Mouse (Mus musculus): ENCODE data around the gene Me1. TPM values are rescaled to one million over a fixed set of nuclear protein-coding genes. Genes with fewer than 3 reads are reported as not detected.
"Not testable (repeated sequence)": the region's sequence is repeated elsewhere in the genome, so short reads cannot be mapped to it uniquely, and the experiment has no call there.

Gene Me1
- total RNA-seq, 2 experiments from 2014 or later, result 0.30 TPM; not detected in 1

DNA sequence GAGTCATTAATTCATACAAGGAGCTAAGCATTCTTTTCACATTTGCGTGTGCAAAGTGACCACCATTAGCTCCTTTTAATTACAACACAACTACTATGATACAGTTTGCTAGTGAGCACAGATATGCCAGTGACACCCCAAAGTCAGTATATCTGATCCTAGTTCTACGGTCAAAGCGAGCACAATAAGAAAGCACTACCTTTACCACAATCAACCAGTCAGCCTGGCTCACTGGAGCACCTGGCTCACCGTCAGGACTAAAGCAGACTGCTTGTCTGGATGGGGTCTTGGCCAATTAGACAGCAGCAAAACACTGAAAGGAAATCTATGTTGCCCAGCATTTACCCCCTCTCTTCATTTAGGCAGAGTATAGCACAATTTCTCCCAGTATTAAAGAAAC lies 83.7 kb downstream of the Me1 start:
- no peak for ATAC-seq (replicated peaks; ENCODE audit: poor library complexity)

DNA sequence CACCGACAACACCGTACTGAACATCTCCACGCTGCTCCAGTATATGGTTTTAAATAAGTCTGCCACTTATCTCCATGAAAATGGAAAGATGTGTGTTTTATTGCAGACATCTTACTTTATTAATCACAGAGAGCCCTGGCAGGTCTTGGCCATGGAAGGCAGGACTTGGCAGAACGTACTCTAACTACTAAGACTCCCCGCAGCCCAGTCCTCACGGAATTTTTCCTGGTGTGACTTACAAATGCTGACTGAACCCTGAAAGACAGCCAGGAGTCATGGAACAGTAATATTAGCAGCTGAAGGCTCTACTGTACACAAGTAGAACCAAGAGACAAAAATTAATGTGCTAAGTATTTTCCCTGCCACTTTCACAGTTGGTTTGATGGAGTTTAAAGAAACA lies 90.0 kb downstream of the Me1 start:
- no peak for ATAC-seq (replicated peaks; ENCODE audit: poor library complexity)

DNA sequence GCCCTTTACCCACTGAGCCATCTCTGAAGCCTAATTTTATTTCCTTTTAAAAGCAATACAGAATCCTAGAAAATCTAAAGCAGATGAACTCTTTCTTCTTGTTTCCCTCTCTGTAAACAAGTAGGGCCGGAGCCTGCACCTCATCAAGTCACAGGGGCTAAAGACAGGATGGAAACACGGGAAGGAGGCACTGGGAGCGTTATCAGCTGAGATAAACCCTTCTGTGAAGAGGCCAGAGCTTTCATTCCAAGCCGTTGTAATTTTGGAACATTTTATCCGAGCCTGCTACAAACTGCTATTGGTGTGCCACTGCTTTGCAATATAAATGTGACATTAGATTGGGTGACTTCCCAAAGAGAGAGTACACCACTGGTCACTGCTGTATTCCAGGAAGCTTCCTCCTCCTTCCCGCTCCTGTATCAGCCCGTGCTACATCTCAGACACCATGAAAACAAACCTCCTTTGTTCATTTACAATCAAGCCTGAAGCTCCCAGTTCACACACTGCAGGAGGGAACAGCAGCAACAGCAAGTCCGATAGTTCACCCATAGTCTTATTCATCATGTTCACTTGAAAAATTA lies 95.9 kb downstream of the Me1 start:
- no peak for ATAC-seq (replicated peaks; ENCODE audit: poor library complexity)

- not testable (repeated sequence) for ATAC-seq (replicated peaks; ENCODE audit: poor library complexity)
Measured at GRCm38 (mm10) chr9:86596983-86597382, 98.8 kb downstream of the Me1 start.

DNA sequence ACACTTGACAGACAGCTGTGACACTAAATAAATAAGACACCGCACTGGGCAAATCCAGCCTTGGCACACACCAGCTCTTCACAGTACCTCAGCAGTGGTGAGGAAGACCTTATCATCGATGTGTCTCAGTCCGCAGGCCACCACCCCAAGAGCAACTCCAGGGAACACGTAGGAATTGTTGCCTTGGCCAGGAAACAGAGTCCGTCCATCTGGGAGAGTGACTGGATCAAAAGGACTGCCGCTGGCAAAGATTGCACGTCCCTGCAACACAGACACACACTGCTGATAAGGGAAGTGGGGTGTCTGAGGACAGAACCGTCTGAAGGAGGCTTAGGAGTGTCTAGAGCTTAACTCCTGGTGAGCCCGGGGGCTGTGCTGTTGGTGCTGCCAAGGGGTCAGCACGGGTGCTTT lies 101.4 kb downstream of the Me1 start:
- ATAC-seq (replicated peaks; ENCODE audit: poor library complexity), result not testable (repeated sequence)

- ATAC-seq (replicated peaks; ENCODE audit: poor library complexity), result peak; percentile 97
Measured at GRCm38 (mm10) chr9:86592676-86593668, 102.8 kb downstream of the Me1 start.

DNA sequence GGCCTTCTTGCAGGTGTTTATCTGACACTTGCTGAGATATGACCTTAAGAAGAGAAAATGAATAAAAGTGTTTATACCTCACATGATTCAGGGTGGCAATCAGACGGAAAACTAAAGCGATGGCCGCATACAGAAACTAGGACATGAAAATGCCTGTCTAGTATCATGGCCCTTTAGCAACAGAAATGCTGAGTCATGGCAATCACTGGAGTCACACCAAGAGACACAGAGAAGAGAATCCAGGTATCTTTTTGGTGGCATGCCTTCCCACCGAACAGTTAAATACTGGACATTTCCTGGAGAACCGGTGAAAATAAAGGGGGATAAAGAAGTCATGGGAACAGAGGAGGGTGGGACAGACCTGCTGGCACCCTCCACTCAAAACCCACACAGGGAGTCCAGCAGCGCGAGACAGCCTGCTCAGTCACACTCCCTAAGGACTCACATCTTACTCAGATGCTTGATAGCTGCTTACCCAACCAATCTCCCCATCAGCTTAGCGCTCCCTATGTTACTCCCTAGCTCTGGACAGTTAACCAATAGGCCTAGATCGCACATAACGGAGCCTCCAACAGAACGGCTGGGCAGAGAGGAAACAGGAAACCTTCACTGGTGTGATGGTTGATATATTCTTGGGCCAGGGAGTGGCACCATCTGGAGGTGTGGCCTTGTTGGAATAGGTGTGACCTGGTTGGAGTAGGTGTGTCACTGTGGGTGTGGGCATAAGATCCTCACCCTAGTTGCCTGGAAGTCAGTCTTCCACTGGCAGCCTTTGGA lies 108.5 kb downstream of the Me1 start:
- no peak for ATAC-seq (replicated peaks; ENCODE audit: poor library complexity)

GRCm38 (mm10) chr9:86583740-86584139 lies 112.0 kb downstream of the Me1 start:
- peak; percentile 84 for ATAC-seq (replicated peaks; ENCODE audit: poor library complexity)

DNA sequence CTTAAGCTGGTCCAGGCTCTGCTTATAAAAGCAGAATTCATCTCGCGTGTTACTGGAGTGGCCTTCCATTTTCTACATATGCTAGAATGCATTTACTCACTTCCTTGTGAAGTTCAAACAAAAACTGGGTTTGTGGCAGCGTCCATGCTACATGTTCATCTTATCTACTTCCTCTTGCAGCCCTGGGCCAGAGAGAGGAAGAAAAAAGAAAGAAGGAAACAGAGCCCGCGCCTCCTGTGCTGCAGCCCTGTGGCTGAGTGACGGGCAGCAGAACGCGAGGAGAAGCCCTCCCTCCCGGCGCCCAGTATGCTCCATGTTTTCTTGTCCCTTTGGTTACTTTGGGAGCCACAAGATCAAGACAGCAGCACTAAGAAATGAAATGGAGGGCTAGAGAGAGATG lies 116.1 kb downstream of the Me1 start:
- ATAC-seq (replicated peaks; ENCODE audit: poor library complexity), result peak; percentile 89

- ATAC-seq (replicated peaks; ENCODE audit: poor library complexity), result no peak
Measured at GRCm38 (mm10) chr9:86575178-86575577, 120.6 kb downstream of the Me1 start.

GRCm38 (mm10) chr9:86573616-86574303 lies 122.0 kb downstream of the Me1 start:
- ATAC-seq (replicated peaks; ENCODE audit: poor library complexity), result peak; percentile 24

GRCm38 (mm10) chr9:86572636-86573291 lies 123.0 kb downstream of the Me1 start:
- peak; percentile 76 for ATAC-seq (replicated peaks; ENCODE audit: poor library complexity)

GRCm38 (mm10) chr9:86572196-86572595 lies 123.6 kb downstream of the Me1 start:
- peak; percentile 7; the same call in 1 of the 2 replicates for ATAC-seq (replicated peaks; ENCODE audit: poor library complexity)

GRCm38 (mm10) chr9:86571540-86572135 lies 124.1 kb downstream of the Me1 start, which contains the start of the genes Pgm3 and Rwdd2a:
Gene Pgm3, minus strand, starts transcription at chr9:86571842.
Gene Rwdd2a, plus strand, starts transcription at chr9:86571991.
- peak; percentile 86 for ATAC-seq (replicated peaks; ENCODE audit: poor library complexity)

DNA sequence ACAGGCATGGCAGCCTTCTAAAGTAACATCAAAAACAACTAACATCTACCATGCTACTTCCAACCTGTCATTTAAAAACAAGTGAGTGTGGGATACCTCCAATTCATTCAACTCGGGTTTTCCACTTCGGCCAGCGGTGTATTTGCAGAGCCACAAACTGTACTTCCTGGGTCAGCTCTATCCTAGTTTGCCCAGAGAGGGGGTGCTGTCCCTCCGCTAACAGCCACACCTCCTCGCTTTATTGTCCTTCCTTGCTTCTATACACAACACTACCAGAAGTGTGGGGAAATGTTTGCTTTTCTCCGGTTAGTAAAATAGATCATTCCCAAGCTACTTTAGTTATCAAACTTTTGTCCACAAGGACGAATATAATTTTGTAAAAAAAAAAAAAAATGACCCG lies 124.8 kb downstream of the Me1 start:
- no peak for ATAC-seq (replicated peaks; ENCODE audit: poor library complexity)

GRCm38 (mm10) chr9:86570261-86570890 lies 125.4 kb downstream of the Me1 start:
- no peak for ATAC-seq (replicated peaks; ENCODE audit: poor library complexity)

- no peak for ATAC-seq (replicated peaks; ENCODE audit: poor library complexity)
Measured at GRCm38 (mm10) chr9:86569314-86569910, 126.3 kb downstream of the Me1 start.

- no peak for ATAC-seq (replicated peaks; ENCODE audit: poor library complexity)
Measured at GRCm38 (mm10) chr9:86560543-86560942, 135.2 kb downstream of the Me1 start.

GRCm38 (mm10) chr9:86554641-86555040 lies 141.1 kb downstream of the Me1 start:
- no peak for ATAC-seq (replicated peaks; ENCODE audit: poor library complexity)

All from megakaryocyte progenitor cell, adult 5-6 weeks (primary cell).